Mouse (Mus musculus): ENCODE measurements at regions not wholly inside any gene's neighbourhood (a gene's known extent, or its start where the extent isn't known, plus 50 kb on each side); places are given as distances from the start of the nearest gene placed in this dataset.
"Not testable (repeated sequence)": the region's sequence is repeated elsewhere in the genome, so short reads cannot be mapped to it uniquely, and the experiment has no call there.

- no peak for DNase-seq (ENCODE audit: low spot score)
- no peaks in the 10 kb centered on the region for H3K27me3 ChIP-seq (ENCODE audit: low read depth, poor library complexity, severe bottlenecking)
- no peak overlapping the region for H3K4me3 ChIP-seq
- no peaks in the 10 kb centered on the region for H3K36me3 ChIP-seq
- 92% methylated on average over 2 of the region's 2 CpGs for WGBS
- H3K4me1 ChIP-seq = no peaks in the 10 kb centered on the region
- no peaks in the 10 kb centered on the region for H3K9me3 ChIP-seq (replicated peaks)
- no peak overlapping the region for H3K27ac ChIP-seq (replicated peaks)
Observed at GRCm38 (mm10) chr14:9435136-9435535, 769.1 kb upstream of the 4930452B06Rik start.

DNA sequence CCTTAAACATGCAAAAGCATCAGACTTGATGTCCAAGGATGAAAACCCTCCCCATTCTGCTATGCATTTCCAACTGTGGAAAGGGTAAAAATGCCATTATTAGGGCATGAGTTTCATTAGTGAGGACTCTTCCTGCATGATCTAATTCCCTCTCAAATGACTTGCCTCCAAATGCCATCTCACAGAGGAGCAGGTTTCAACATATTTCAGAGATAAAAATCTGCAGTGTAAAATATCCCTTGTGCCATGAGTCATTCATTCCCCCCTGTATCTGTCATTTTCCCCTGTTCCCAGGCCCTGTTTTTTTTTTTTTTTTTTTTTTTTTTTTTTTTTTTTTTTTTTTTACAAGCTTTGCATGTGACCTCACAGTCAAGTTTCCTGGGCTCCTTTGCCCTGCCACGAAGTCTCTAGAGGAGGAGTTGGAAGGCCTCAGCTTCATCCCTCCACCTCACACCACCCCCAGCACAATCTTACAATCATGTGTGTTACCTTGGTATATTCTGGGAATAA, 767.1 kb upstream of the 4930452B06Rik start:
- no peak for DNase-seq (ENCODE audit: low spot score)
- no peaks in the 10 kb centered on the region for H3K27me3 ChIP-seq (ENCODE audit: low read depth, poor library complexity, severe bottlenecking)
- H3K36me3 ChIP-seq = no peaks in the 10 kb centered on the region
- 56% methylated on average over 1 of the region's 1 CpGs for WGBS
- no peak overlapping the region for H3K27ac ChIP-seq (replicated peaks)
- H3K4me1 ChIP-seq = no peaks in the 10 kb centered on the region
- no peak overlapping the region for H3K4me3 ChIP-seq
- no peaks in the 10 kb centered on the region for H3K9me3 ChIP-seq (replicated peaks)

DNA sequence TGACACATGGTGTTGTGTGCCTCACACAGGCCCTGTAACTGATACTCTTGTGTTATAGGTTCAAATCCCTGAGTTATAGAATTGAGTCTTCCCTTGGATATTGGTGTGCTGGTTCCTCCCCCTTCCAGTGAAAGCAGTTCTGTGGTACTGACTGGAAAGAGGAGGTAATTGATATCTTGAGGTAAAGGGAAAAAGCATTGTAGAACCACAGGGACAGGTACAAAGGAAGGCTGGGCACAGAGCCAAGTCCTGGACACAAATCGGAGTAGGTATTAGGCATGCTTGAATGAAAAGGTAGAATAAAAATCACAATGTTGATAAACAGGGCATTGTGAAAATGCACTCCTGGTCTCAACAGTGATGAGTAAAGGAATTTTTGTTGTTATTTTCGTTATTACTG, 765.8 kb upstream of the 4930452B06Rik start:
- Histone ChIP-seq H3K27me3 (ENCODE audit: low read depth, poor library complexity, severe bottlenecking) (no peaks in the 10 kb centered on the region), H3K4me1 (no peaks in the 10 kb centered on the region), H3K27ac (replicated peaks) (no peak overlapping the region), H3K9me3 (replicated peaks) (no peaks in the 10 kb centered on the region), H3K36me3 (no peaks in the 10 kb centered on the region), H3K4me3 (no peak overlapping the region)
- 93% methylated on average over 2 of the region's 2 CpGs for WGBS
- no peak for DNase-seq (ENCODE audit: low spot score)

DNA sequence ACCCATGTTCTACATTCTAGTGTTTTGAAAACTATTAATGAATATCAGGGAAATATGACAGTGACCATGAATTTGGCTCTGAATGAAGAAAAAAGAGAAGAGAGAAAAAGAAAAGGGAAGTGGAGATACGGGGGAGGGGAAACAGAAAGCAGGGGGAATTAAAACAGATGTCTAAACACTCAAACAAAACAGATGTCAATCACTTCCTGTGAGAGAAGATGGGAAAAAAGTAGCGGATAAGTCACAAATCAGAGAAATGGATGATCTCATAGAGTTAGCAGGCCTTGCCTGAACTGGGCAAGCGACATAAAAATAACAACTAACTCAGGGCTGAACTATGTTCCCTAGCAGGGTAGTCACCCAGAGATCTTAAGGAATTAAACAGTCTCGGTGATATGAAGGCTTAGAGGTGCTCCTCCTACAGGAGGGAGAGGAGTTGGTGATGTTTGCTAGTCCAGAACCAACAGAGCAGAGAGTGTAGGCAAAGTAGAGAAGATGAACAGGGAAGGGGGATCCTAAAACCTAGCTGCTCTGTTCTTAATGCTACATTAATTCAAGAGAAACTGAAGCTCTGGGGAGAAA, 745.9 kb upstream of the 4930452B06Rik start:
- 74% methylated on average over 4 of the region's 4 CpGs for WGBS

DNA sequence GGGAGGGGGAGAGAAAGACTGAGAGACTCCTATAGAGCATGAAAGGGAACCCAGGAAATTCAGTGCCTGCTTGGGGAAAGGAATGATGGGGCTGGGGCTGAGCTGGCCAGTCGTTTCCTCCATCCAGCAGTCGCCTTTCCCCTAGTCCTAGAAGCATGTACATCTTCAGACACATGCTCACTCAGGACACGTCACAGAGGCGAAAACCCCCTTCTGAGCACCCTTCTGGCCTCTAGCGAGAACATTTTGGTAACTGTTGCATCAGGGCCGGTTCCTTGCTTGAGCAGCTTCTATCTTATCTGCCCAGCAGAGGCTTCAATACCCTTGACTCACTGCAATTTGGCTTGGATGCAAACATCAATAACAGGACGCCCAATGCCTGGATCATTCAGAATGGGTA, 737.6 kb upstream of the 4930452B06Rik start:
- no peak for DNase-seq (ENCODE audit: low spot score)
- H3K27ac ChIP-seq (replicated peaks) = no peak overlapping the region
- no peaks in the 10 kb centered on the region for H3K36me3 ChIP-seq
- H3K9me3 ChIP-seq (replicated peaks) = no peaks in the 10 kb centered on the region
- no peaks in the 10 kb centered on the region for H3K27me3 ChIP-seq (ENCODE audit: low read depth, poor library complexity, severe bottlenecking)
- 91% methylated on average over 7 of the region's 7 CpGs for WGBS
- no peak overlapping the region for H3K4me3 ChIP-seq
- no peaks in the 10 kb centered on the region for H3K4me1 ChIP-seq

More for the DNA sequence above, 745.9 kb upstream of the 4930452B06Rik start:
- no peak for DNase-seq (ENCODE audit: low spot score)
- Histone ChIP-seq H3K9me3 (replicated peaks) (no peaks in the 10 kb centered on the region), H3K36me3 (no peaks in the 10 kb centered on the region), H3K27ac (replicated peaks) (no peak overlapping the region), H3K4me1 (no peaks in the 10 kb centered on the region), H3K4me3 (no peak overlapping the region), H3K27me3 (ENCODE audit: low read depth, poor library complexity, severe bottlenecking) (no peaks in the 10 kb centered on the region)

- no peaks in the 10 kb centered on the region for H3K9me3 ChIP-seq (replicated peaks)
- no peaks in the 10 kb centered on the region for H3K4me1 ChIP-seq
- WGBS = 93% methylated on average over 1 of the region's 1 CpGs
- H3K27me3 ChIP-seq (ENCODE audit: low read depth, poor library complexity, severe bottlenecking) = 0 out of 2 replicates have a peak, but pooled peaks cover 4% of the 10 kb centered on the region
- no peak overlapping the region for H3K4me3 ChIP-seq
- H3K36me3 ChIP-seq = no peaks in the 10 kb centered on the region
- no peak overlapping the region for H3K27ac ChIP-seq (replicated peaks)
- no peak for DNase-seq (ENCODE audit: low spot score)
Observed at GRCm38 (mm10) chr14:9400861-9401260, 734.8 kb upstream of the 4930452B06Rik start.

DNA sequence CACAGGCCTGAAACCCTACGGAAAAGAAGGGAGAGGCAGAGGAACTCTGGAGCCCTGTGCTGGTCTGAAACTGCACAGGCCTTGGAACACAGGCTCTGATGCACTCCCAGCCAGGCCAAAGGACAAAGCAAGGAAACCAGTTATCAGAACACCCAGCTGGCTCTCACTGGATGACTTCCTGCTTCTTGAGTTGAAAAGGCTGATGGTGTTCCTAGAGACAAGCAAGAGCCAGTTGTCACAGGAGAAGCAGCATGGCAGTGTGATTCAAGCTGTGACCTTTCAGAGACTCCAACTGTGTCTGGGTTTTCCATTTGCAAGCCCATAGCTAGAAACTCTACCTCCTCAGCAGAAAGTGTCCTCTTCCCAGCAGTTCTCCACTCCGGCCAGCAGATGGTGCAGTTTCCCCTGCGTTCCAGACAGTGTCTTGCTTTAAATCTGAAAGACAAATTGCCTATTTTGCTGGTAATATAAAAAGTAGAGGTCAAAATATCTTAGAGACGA, 727.3 kb upstream of the 4930452B06Rik start:
- Histone ChIP-seq H3K27me3 (ENCODE audit: low read depth, poor library complexity, severe bottlenecking) (0 out of 2 replicates have a peak, but pooled peaks cover 4% of the 10 kb centered on the region), H3K36me3 (no peaks in the 10 kb centered on the region), H3K4me3 (no peak overlapping the region), H3K4me1 (no peaks in the 10 kb centered on the region), H3K27ac (replicated peaks) (no peak overlapping the region), H3K9me3 (replicated peaks) (no peaks in the 10 kb centered on the region)
- DNase-seq (ENCODE audit: low spot score) = peak; percentile 68
- 19% methylated on average over 4 of the region's 4 CpGs for WGBS

- not testable (repeated sequence) for H3K27me3 ChIP-seq (ENCODE audit: low read depth, poor library complexity, severe bottlenecking); H3K36me3 ChIP-seq; H3K27ac ChIP-seq (replicated peaks); DNase-seq (ENCODE audit: low spot score); H3K9me3 ChIP-seq (replicated peaks); H3K4me1 ChIP-seq; H3K4me3 ChIP-seq
- 95% methylated on average over 5 of the region's 5 CpGs for WGBS
Observed at GRCm38 (mm10) chr14:9389878-9390536, 724.0 kb upstream of the 4930452B06Rik start.

DNA sequence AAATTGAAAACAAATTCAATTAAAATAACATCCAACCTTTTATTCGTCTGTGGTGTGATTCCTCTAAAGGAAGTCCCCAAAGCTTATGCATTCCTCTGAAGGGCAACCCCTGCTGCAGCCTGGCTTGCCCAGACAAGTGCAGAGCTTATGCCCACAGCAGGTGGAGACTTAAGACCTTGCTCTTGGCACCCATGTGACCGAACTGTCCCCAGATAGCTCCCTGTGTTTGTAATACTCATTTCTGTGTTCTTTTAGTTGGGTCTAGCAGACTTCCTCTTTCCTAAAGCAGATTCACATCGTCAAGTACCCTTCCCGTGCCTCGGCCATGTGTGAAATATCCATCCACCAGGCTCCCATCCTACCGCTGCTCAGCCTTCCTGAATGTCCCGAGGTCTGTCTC, 723.1 kb upstream of the 4930452B06Rik start:
- 79% methylated on average over 7 of the region's 7 CpGs for WGBS
- Histone ChIP-seq H3K27me3 (ENCODE audit: low read depth, poor library complexity, severe bottlenecking) (no peaks in the 10 kb centered on the region), H3K9me3 (replicated peaks) (no peaks in the 10 kb centered on the region), H3K27ac (replicated peaks) (no peak overlapping the region), H3K36me3 (no peaks in the 10 kb centered on the region), H3K4me1 (no peaks in the 10 kb centered on the region), H3K4me3 (no peak overlapping the region)
- DNase-seq (ENCODE audit: low spot score) = no peak
